Mouse (Mus musculus) 3134 (cell line): ENCODE data around the gene Ensa.

Source experiments
- DNase-seq: peaks from one replicate; pipeline ENCODE4 v3.0.0-alpha.2; 2011; ENCODE audit warnings: low spot score; ENCODE audit not compliant: insufficient read length; ENCODE audit errors: extremely low read depth

Ensa gene

DNA sequence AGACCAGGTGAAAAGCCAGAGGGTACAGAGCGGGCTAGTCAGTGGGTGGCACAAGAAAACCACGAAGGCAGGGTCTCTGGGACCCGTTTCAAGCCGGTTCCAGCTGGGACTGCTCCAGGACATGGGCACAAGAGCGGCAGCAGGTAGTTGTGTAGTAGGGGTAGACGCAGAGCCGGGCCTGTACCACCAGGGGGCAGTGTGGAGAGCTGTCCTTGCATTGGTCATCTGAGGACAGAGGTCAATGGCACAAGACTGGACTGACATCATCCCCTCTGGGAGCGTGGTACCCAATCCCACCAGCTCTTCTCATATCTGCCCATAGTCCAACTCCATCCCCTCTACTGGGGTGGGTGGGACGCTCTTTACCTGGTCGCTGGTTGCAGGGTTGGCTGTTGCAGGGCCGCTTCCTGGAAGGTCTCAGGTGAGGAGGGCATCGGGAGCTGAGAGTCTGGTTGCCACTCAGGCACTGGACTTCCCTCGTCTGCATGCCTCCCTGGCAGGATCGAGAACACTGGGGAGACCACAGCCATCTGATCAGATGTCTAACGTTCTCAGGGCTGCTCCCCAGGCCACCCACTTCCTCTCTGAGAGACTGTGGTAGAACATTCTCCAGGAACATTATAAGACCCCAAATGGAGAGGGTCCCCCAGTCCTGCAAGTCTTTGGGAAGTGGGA is 52.1 kb downstream of the Ensa start:
- peak; percentile 65 for DNase-seq

DNA sequence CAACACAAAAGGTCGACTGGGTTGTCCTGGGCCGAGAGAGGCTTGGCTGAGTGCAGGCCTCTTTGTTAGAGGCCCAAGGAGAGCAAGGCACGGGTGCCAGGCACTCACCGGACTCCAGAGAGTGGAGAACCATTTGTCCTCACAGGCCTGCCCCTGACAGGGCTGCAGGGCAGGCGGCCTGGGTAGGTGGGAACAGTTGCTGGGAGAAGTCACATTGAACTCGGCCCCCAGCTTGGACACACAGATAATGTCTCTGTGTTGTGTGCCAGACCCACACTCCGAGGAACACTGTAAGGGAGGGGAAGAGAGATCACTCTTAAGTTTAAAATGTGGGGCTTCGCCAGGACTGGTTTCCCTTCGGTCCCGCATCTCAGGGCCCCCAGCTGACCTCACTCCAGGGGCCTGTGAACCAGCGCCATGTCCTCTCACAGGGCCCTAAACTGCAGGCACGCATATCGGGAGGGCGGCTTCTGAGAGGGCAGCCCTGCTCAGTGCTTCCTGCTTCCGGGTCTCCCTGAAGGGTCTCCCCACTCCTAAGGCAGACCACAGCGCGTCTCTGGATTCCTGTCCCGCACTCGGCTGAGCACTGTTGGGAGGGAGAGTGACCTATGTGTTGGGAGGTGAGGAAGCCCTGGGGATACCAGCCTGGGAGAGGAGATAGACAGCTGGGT is 52.8 kb downstream of the Ensa start:
- no peak for DNase-seq

DNA sequence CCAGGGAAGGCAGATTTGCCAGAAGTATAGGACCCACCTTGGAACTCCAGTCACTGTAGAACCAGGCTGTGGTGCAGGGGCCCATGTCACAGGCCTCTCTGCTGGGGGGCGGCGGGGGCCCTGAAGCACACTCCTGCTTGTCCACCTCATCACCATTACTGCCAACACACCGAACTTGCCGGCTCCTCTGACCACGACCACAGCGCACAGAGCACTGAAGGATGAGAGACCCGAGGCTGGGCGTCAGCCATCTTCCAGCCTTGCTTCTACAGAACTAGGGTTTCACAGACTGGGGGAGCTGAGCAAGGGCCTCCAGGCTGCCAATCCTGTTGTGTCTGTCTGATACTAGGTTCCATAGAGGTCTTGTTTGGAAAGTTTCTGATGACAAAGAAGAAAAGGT is 54.8 kb downstream of the Ensa start:
- DNase-seq: no peak

DNA sequence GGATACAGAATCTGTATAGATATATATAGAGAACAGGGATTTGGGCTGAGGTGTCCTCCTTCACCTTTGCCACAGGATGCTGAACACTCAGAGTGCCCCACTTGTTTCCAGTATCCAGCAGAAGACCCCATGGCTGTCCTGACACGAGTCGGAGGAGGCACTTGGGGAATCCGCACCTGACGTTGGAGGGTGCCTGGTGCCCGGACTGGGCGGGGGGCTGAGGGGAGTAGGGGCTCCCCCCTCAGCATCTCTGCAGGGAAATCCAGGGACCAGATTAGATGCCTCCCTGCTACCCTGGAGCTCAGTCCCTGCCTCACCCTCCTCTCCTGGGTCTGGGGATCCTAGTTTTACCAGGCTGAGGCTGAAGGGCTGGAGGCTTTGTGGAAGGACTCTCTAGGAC is 55.9 kb downstream of the Ensa start:
- DNase-seq: no peak

DNA sequence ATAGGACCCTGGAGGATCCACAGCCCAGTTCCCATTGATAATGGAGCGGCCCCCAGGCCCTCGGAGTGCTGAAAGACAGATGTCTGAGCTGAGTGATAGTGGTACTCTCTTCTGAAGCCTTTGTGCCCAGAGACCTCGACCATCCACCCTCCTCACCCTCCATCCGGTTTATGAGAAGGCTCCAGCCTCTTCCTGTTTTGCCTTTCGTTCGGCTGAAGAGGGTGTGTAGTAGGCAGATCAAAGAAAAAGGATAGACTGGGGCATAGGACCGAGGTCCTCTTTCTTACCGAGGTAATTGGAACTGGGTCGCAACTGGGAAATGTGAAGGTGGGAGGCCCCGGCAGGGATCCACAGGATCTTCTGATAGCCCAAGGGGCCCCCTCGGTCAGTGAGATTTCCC is 56.6 kb downstream of the Ensa start:
- no peak for DNase-seq
